Mouse (Mus musculus) intestine, embryonic 14.5 days (tissue): ENCODE results near the gene Btaf1. TPM values are rescaled to one million over a fixed set of nuclear protein-coding genes. Genes with fewer than 3 reads are reported as not detected.

Experiments used
- ATAC-seq: fragments of 200-750 bp; cut with Nextera tagmentation; replicated peaks from 2 replicates; pipeline ENCODE4 v1.8.0; 2017; ENCODE audit warnings: low read depth, moderate number of reproducible peaks, moderate TSS enrichment, moderate library complexity; ENCODE audit not compliant: low FRiP score, low TSS enrichment
- DNase-seq: peaks from one replicate; pipeline ENCODE4 v3.0.0-alpha.2; 2018; ENCODE audit warnings: low spot score
- H3K27ac ChIP-seq: fragments of 300-500 bp; sonication (generic); 2 replicates; pipeline ENCODE4 v1.5.1; 2014; ENCODE audit warnings: low read depth, mild to moderate bottlenecking, control low read depth
- H3K27me3 ChIP-seq: fragments of 300-500 bp; sonication (generic); replicated peaks from 2 replicates; pipeline ENCODE4 v1.6.1; 2014; ENCODE audit warnings: low read length, control low read depth; ENCODE audit not compliant: control insufficient read depth, insufficient read depth
- H3K36me3 ChIP-seq: fragments of 300-500 bp; sonication (generic); 2 replicates; pipeline ENCODE4 v1.6.1; 2014; ENCODE audit warnings: low read length, control low read depth; ENCODE audit not compliant: control insufficient read depth, insufficient read depth
- H3K4me1 ChIP-seq: fragments of 300-500 bp; sonication (generic); replicated peaks from 2 replicates; pipeline ENCODE4 v1.6.1; 2014; ENCODE audit warnings: low read length, control low read depth, mixed read lengths; ENCODE audit not compliant: control insufficient read depth, insufficient read depth
- H3K4me2 ChIP-seq: fragments of 300-500 bp; sonication (generic); 2 replicates; pipeline ENCODE4 v1.6.1; 2014; ENCODE audit warnings: low read length
- H3K4me3 ChIP-seq: fragments of 300-500 bp; sonication (generic); 2 replicates; pipeline ENCODE4 v1.5.1; 2014; ENCODE audit warnings: low read depth, low read length, control low read depth, mixed read lengths
- H3K9ac ChIP-seq: fragments of 300-500 bp; sonication (generic); 2 replicates; pipeline ENCODE4 v1.6.1; 2014; ENCODE audit warnings: mild to moderate bottlenecking, low read length
- H3K9me3 ChIP-seq: fragments of 300-500 bp; sonication (generic); 2 replicates; pipeline ENCODE4 v1.6.1; 2016; ENCODE audit warnings: low read length, control low read depth; ENCODE audit not compliant: control insufficient read depth
- WGBS: fragments of 180-500 bp; shearing (Covaris S2); extraction: QIAGEN DNeasy Blood & Tissue Kit; methylation state at CpG from one replicate; pipeline ENCODE4 v1.1.7; 2014; 5-methylcytosine and 5-hydroxymethylcytosine counted together
- polyA plus RNA-seq: library from polyadenylated mRNA; unstranded; fragments of >200 nt; fragmentation: Nextera tagmentation; extraction: Ambion mirVana; gene quantifications from 2 replicates; pipeline ENCODE4 v1.2.1, GENCODE M21; 2014

Btaf1 gene
- polyA plus RNA-seq, 1 experiment from 2014 or later: 15.3 TPM

DNA sequence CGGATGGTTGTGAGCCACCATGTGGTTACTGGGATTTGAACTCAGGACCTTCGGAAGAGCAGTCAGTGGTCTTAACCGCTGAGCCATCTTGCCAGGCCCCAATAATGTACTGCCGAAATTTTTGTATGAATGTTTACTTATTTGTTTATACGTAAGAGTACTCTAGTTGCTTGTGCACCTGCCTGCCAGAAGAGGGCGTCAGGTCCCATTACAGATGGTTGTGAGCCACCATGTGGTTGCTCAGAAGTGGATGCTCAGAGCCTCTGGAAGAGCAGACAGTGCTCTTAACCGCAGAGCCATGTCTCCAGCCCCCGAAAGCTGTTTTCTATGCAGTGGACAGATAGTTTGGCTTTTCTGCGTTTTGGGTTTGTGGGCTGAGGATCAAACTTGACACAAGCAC lies 28.1 kb upstream of the Btaf1 start:
- DNase-seq: no peak
- no peak overlapping the region for H3K27ac ChIP-seq
- ATAC-seq: no peak
- H3K9me3 ChIP-seq: no peaks in the 10 kb centered on the region
- H3K4me1 ChIP-seq: no peaks in the 10 kb centered on the region
- H3K9ac ChIP-seq: no peak overlapping the region
- WGBS: 44% methylated on average over 9 of the region's 9 CpGs
- no peak overlapping the region for H3K4me3 ChIP-seq
- H3K4me2 ChIP-seq: no peak overlapping the region
- H3K36me3 ChIP-seq: peaks cover 19% of the 10 kb centered on the region
- H3K27me3 ChIP-seq: no peaks in the 10 kb centered on the region

DNA sequence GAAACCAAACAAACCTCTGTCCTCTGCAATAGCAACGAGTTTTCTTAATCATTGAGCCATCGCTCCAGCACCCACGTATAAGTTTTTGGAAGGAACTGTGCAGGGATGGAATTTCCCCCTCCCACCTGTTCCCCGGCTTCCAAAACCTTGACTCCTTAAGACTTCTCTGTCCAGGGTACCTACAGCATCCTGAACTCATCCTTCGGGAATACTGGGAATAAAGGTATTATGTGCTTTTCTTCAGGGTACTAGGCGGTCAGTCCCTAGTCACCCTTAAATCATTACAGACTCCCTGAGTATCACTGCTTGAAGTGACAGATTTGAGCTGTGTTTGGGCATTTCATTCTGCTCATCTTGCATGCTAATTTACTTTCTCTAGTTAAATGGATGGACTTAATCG lies 22.5 kb upstream of the Btaf1 start:
- DNase-seq (no peak), ATAC-seq (no peak)
- no peaks in the 10 kb centered on the region for H3K4me1 ChIP-seq
- 43% methylated on average over 7 of the region's 7 CpGs for WGBS
- H3K27ac ChIP-seq: no peak overlapping the region
- peak overlapping the region; percentile 56; the same call in 1 of the 2 replicates for H3K4me3 ChIP-seq
- H3K4me2 ChIP-seq: peak overlapping the region; percentile 87
- no peaks in the 10 kb centered on the region for H3K36me3 ChIP-seq
- H3K9me3 ChIP-seq: no peaks in the 10 kb centered on the region
- no peaks in the 10 kb centered on the region for H3K27me3 ChIP-seq
- H3K9ac ChIP-seq: no peak overlapping the region

DNA sequence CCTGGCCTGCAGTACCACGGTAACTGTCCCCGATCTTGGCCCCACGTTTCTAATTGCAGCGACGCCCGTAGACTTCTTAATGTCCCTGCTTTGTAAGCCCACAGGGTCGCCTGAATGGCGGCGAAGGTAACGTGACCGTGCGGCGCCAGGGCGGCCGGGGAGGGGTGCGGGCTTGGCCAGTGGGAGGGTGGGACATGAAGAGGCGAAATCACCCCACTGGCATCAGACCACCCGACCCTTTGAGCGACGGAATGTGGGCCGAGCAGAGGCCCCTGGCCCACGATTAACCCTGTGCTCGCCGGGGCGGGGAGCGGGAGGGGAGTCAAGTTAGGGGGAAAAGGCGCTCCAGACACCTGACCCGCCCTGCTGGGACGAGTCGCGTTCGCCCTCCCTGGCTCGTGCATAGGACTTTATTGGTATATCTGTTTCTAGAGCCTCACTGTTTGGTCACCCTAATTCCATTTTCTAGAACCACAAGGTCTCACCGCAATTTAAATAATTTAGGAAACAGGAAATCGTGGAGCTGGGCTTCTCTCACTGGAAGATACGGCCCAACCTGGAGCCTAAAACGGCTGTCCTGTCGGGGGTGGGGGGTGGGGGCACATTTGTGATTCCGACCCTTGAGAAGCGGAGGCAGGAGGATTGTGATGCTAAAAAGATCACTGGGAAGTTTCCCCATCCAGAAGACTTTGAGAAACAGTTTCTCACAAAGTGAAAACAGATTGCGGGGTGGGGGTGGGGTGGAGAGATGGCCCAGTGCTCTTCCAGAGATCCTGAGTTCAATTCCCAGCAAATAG lies 21.5 kb upstream of the Btaf1 start:
- H3K4me1 ChIP-seq: no peaks in the 10 kb centered on the region
- DNase-seq: peak; percentile 83
- H3K36me3 ChIP-seq: no peaks in the 10 kb centered on the region
- 2% methylated on average over 41 of the region's 41 CpGs for WGBS
- no peaks in the 10 kb centered on the region for H3K9me3 ChIP-seq
- no peak overlapping the region for H3K27ac ChIP-seq
- peak; percentile 75 for ATAC-seq
- peak overlapping the region; percentile 87 for H3K4me2 ChIP-seq
- H3K4me3 ChIP-seq: peak overlapping the region; percentile 56
- peak overlapping the region; percentile 67 for H3K9ac ChIP-seq
- no peaks in the 10 kb centered on the region for H3K27me3 ChIP-seq

DNA sequence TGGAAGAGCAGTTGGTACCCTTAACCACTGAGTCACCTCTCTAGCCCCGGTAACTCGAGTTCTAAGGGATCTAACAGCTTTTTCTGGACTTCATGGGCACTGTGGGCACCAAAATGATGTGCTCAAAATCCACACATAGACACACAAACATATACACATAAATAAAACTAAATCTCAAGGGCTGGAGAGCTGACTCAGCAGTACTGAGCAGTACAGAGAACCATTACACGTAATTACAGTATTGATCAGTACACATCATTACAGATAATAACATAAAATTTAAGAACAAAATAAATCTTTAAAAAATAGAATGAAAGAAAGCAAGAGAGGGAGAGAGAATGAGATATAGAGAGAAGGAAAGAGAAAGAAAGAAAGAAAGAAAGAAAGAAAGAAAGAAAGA lies 16.7 kb upstream of the Btaf1 start:
- H3K4me3 ChIP-seq: no peak overlapping the region
- DNase-seq: no peak

DNA sequence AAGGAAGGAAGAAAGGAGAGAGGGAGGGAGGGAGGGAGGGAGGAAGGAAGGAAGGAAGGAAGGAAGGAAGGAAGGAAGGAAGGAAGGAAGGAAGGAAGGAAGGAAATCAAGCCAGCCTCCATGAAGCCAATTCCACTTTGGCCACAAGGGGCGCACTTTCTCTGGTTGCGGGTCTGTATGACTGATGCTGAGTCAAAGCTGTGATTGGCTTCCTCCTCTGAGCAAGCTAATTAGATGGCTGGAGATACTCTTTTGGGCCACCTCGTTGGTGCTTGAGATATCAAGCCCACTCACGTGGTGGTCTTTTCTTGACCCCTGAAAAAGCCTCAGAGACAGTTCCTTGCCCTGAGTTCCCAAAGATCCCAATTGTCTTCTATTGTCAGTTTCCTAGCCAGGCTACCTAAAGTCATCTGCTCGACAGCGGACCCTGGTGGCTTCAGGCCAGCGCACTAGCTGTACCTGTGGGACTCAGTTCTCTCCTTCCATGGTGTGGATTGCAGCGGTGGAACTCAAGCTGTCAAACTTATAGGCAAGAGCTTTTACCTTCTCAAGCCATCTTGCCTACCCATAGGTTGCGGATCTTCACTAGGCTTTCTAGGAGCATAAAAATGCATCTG lies 16.1 kb upstream of the Btaf1 start:
- no peak overlapping the region for H3K4me2 ChIP-seq
- H3K4me1 ChIP-seq: no peaks in the 10 kb centered on the region
- ATAC-seq: no peak
- H3K9me3 ChIP-seq: no peaks in the 10 kb centered on the region
- peak; percentile 88 for DNase-seq
- 21% methylated on average over 9 of the region's 9 CpGs for WGBS
- no peak overlapping the region for H3K4me3 ChIP-seq
- no peak overlapping the region for H3K27ac ChIP-seq
- H3K36me3 ChIP-seq: no peaks in the 10 kb centered on the region
- H3K27me3 ChIP-seq: no peaks in the 10 kb centered on the region
- H3K9ac ChIP-seq: no peak overlapping the region

More for the DNA sequence above, 16.7 kb upstream of the Btaf1 start:
- 78% methylated on average over 3 of the region's 3 CpGs for WGBS
- no peak overlapping the region for H3K4me2 ChIP-seq
- H3K36me3 ChIP-seq: no peaks in the 10 kb centered on the region
- ATAC-seq: no peak
- H3K4me1 ChIP-seq: no peaks in the 10 kb centered on the region
- no peak overlapping the region for H3K9ac ChIP-seq
- no peaks in the 10 kb centered on the region for H3K9me3 ChIP-seq
- H3K27me3 ChIP-seq: no peaks in the 10 kb centered on the region
- no peak overlapping the region for H3K27ac ChIP-seq

DNA sequence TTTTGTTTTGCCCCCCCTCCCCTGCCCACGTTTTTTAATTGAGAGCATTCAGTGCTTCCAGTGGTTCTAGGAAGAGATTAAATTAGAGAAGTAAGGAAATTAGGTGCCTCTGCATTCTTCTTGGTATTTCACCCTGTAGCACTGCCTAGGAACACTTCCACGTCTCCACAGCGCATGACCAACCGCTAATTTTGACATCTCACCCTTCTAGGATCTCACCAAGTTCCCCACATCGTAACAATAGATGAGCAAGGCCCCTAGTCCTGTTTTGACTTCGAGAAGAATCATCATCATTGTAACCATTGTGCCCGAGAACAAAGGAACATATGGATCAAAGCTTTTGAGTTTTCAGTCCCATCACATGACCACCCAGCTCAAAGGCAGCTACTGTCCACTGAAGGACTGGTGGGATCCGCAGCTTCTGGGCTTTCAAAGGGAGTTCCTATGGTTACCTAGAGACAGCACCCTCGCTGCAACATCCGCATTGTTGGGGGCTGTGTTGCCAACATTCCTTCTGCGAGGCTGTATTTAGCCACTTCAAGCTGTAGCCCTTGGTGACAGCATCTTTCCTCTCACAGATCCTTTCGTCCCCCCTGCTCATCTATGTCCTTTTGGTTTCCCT lies 15.3 kb upstream of the Btaf1 start:
- no peaks in the 10 kb centered on the region for H3K9me3 ChIP-seq
- DNase-seq: no peak
- no peak overlapping the region for H3K4me3 ChIP-seq
- no peaks in the 10 kb centered on the region for H3K4me1 ChIP-seq
- H3K36me3 ChIP-seq: no peaks in the 10 kb centered on the region
- no peak for ATAC-seq
- no peaks in the 10 kb centered on the region for H3K27me3 ChIP-seq
- no peak overlapping the region for H3K4me2 ChIP-seq
- WGBS: 49% methylated on average over 12 of the region's 12 CpGs
- H3K9ac ChIP-seq: no peak overlapping the region
- no peak overlapping the region for H3K27ac ChIP-seq

DNA sequence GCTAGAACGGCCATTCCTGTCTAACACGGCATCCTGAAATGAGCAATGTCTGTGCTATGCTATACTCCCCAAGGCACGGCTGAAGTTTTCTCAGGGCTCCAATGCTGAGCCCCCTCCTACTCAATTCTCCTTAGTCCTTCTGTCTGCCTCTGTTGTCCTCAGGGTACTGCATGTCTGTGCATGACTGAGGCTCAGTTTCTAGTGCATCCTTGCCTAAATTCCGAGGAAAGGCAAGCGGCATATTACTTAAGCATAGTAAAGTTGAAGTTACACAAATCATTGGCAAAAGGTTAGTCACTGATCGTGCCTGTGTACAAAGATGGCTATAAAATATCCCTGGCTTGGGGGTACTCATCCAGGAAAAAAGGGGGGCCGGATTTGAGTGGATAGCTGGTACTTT lies 12.8 kb upstream of the Btaf1 start:
- no peak for ATAC-seq
- DNase-seq: no peak
- H3K4me1 ChIP-seq: no peaks in the 10 kb centered on the region
- no peak overlapping the region for H3K27ac ChIP-seq
- 75% methylated on average over 7 of the region's 7 CpGs for WGBS
- H3K4me2 ChIP-seq: no peak overlapping the region
- H3K27me3 ChIP-seq: no peaks in the 10 kb centered on the region
- no peaks in the 10 kb centered on the region for H3K9me3 ChIP-seq
- H3K4me3 ChIP-seq: no peak overlapping the region
- no peaks in the 10 kb centered on the region for H3K36me3 ChIP-seq
- H3K9ac ChIP-seq: no peak overlapping the region

DNA sequence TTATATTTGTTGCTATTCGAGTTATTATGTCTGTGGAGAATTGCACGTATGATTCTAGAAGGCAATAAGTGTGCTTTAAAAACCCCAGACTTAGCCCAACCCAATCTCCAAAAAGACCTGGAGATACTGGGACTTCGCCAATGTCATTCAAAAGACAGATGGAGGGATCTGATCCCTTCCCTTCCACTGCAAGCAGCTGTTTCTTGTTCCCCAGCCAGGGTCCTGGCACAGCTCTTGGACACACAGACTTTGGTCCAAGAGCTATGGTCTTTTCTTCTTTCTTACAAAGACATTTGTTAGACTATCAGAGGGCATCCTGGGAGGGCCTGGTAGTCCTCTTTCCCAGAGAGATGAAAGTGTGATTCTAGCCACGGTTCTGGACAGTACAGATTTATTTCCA lies 9.7 kb upstream of the Btaf1 start:
- DNase-seq (no peak), ATAC-seq (no peak)
- Histone ChIP-seq H3K4me2 (no peak overlapping the region), H3K27me3 (no peaks in the 10 kb centered on the region), H3K36me3 (no peaks in the 10 kb centered on the region), H3K4me3 (no peak overlapping the region), H3K4me1 (no peaks in the 10 kb centered on the region), H3K27ac (no peak overlapping the region), H3K9me3 (no peaks in the 10 kb centered on the region), H3K9ac (no peak overlapping the region)
- 79% methylated on average over 4 of the region's 4 CpGs for WGBS
